Mouse (Mus musculus) megakaryocyte, embryonic 14.5 days (primary cell): Measurements from ENCODE around the gene Clmp.

ENCODE experiments used
- FLI1 ChIP-seq: IDR thresholded peaks from 2 replicates; pipeline ENCODE4 v1.6.1; 2012; ENCODE audit warnings: low read length, inconsistent platforms, mixed read lengths
- GATA1 ChIP-seq: IDR thresholded peaks from 3 replicates; pipeline ENCODE4 v1.6.1; 2012; ENCODE audit warnings: mixed read lengths, low read length, inconsistent platforms, borderline replicate concordance

DNA sequence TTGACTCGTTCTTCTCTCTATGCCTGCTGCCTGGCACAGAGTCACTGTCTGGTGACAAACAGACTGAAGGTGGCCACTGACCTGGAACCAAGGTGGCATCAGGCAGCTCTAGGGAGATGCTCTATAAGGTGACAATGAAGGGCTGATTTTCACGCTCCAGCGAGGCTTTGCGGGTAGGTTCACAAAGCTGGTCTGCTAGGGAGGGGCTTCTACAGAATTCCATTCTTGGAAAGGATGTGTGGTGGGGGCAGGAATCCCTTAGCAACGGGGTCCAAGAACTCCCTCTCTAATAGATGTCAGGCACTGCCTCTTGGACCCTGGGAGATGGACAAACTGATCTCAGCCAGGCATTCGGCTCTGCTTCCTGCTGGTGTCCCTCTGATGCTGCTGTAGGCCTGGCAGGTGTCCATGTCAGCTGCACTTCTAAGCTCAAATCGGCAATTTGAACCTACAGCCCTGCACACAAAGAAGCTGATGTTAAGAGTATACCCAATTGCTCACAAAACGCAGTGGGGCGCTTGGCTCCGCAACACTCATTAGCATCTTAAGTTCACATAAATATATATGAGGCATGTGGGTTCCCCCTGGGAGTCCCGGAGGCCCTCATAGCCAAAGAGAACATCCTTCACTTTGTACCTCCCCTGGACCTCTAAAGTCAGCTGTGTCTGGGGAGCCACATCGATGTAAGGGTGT lies 22.8 kb downstream of the Clmp start:
- no peak for TF ChIP-seq GATA1
- TF ChIP-seq FLI1, result no peak
